Mouse (Mus musculus) left cerebral cortex, adult 9 months (tissue): ENCODE data around the gene Vps4b.
A peak's percentile ranks its signal among the peaks of the same experiment; 100 is the strongest.
"Not testable (repeated sequence)": the region's sequence is repeated elsewhere in the genome, so short reads cannot be mapped to it uniquely, and the experiment has no call there.

Experiments
- DNase-seq, 2 experiments: peaks; one replicate each; pipeline ENCODE4 v3.0.0; 2022; ENCODE audit warnings: low spot score in 2 of 2

The Vps4b gene

GRCm38 (mm10) chr1:106752013-106752412 lies 44.5 kb downstream of the Vps4b start:
- no peak for DNase-seq

GRCm38 (mm10) chr1:106750656-106751055 lies 45.9 kb downstream of the Vps4b start:
- DNase-seq = no peak

- no peak for DNase-seq
These were observed 47.8 kb downstream of the Vps4b start for GRCm38 (mm10) chr1:106748555-106749315.

GRCm38 (mm10) chr1:106742980-106743379 lies 53.5 kb downstream of the Vps4b start:
- no peak for DNase-seq

- DNase-seq = no peak
These were observed 55.8 kb downstream of the Vps4b start for GRCm38 (mm10) chr1:106740735-106741134.

GRCm38 (mm10) chr1:106739810-106740209 lies 56.7 kb downstream of the Vps4b start:
- no peak for DNase-seq

- DNase-seq = no peak
These were observed 58.4 kb downstream of the Vps4b start for GRCm38 (mm10) chr1:106738092-106738491.

GRCm38 (mm10) chr1:106736211-106736610 lies 60.3 kb downstream of the Vps4b start:
- DNase-seq = no peak

GRCm38 (mm10) chr1:106735586-106735985 lies 60.9 kb downstream of the Vps4b start:
- DNase-seq = no peak

GRCm38 (mm10) chr1:106722061-106722460 lies 74.5 kb downstream of the Vps4b start:
- no peak for DNase-seq

GRCm38 (mm10) chr1:106717736-106718135 lies 78.8 kb downstream of the Vps4b start:
- not testable (repeated sequence) for DNase-seq

- DNase-seq = peak in 1 of 2 experiments; percentile 86
These were observed 79.4 kb downstream of the Vps4b start for GRCm38 (mm10) chr1:106717071-106717601.

GRCm38 (mm10) chr1:106716141-106716540 lies 80.4 kb downstream of the Vps4b start:
- DNase-seq = no peak

- no peak for DNase-seq
These were observed 81.1 kb downstream of the Vps4b start for GRCm38 (mm10) chr1:106715111-106716083.

- no peak for DNase-seq
These were observed 82.0 kb downstream of the Vps4b start for GRCm38 (mm10) chr1:106714530-106714981.
